Mouse (Mus musculus) forebrain, embryonic 12.5 days (tissue): ENCODE measurements around the gene Tesk2. TPM values are rescaled to one million over a fixed set of nuclear protein-coding genes. Genes with fewer than 3 reads are reported as not detected.

ENCODE experiments used
- ATAC-seq: fragments of 200-750 bp; cut with Nextera tagmentation; 2 replicates; pipeline ENCODE4 v1.8.0; 2017; ENCODE audit warnings: moderate TSS enrichment; ENCODE audit not compliant: low FRiP score
- H3K27ac ChIP-seq: fragments of 300-500 bp; sonication (generic); 2 replicates; pipeline ENCODE4 v1.5.1; 2016; ENCODE audit warnings: mild to moderate bottlenecking
- H3K27me3 ChIP-seq: fragments of 300-500 bp; sonication (generic); 2 replicates; pipeline ENCODE4 v1.6.1; 2016; ENCODE audit warnings: mild to moderate bottlenecking
- H3K36me3 ChIP-seq: fragments of 300-500 bp; sonication (generic); replicated peaks from 2 replicates; pipeline ENCODE4 v1.6.1; 2016; ENCODE audit warnings: mild to moderate bottlenecking
- H3K4me1 ChIP-seq: fragments of 300-500 bp; sonication (generic); 2 replicates; pipeline ENCODE4 v1.6.1; 2016
- H3K4me2 ChIP-seq: fragments of 300-500 bp; sonication (generic); 2 replicates; pipeline ENCODE4 v1.6.1; 2016; ENCODE audit warnings: mild to moderate bottlenecking, moderate library complexity
- H3K4me3 ChIP-seq: fragments of 300-500 bp; sonication (generic); replicated peaks from 2 replicates; pipeline ENCODE4 v1.5.1; 2016; ENCODE audit warnings: mild to moderate bottlenecking
- H3K9ac ChIP-seq: fragments of 300-500 bp; sonication (generic); 2 replicates; pipeline ENCODE4 v1.6.1; 2016; ENCODE audit warnings: mild to moderate bottlenecking
- H3K9me3 ChIP-seq: fragments of 300-500 bp; sonication (generic); 2 replicates; pipeline ENCODE4 v1.6.1; 2016
- WGBS: fragments of 180-500 bp; shearing (Covaris S2); methylation state at CpG from one replicate; pipeline ENCODE4 v1.1.7; 2016; 5-methylcytosine and 5-hydroxymethylcytosine counted together
- polyA plus RNA-seq: library from polyadenylated mRNA; unstranded; fragments of >200 nt; fragmentation: Nextera tagmentation; extraction: Ambion mirVana; gene quantifications from 2 replicates; pipeline ENCODE4 v1.2.1, GENCODE M21; 2016

The Tesk2 gene
- polyA plus RNA-seq, 1 experiment from 2014 or later: 6.5 TPM

- peak; percentile 99 for ATAC-seq
- Histone ChIP-seq H3K27me3 (no peaks in the 10 kb centered on the region), H3K4me2 (peak within 1 kb of the TSS; percentile 66), H3K9me3 (no peaks in the 10 kb centered on the region), H3K27ac (peak within 1 kb of the TSS; percentile 88), H3K4me1 (peaks cover 18% of the 10 kb centered on the region), H3K36me3 (peaks cover 30% of the 10 kb centered on the region), H3K9ac (peak within 1 kb of the TSS; percentile 69), H3K4me3 (peak within 1 kb of the TSS; percentile 75)
- WGBS: under 1% methylated on average over 58 of the region's 58 CpGs
Measured at GRCm38 (mm10) chr4:116807197-116808129, 86.7 kb downstream of the Tesk2 start, which contains the start of the genes Toe1 and Mutyh. Gene Toe1 (minus strand): TSS chr4:116807640. Gene Mutyh (plus strand): TSS chr4:116807723.

- no peak for ATAC-seq
- Histone ChIP-seq H3K27ac (no peak overlapping the region), H3K27me3 (no peaks in the 10 kb centered on the region), H3K36me3 (peaks cover 8% of the 10 kb centered on the region; the same call in 1 of the 2 replicates), H3K4me1 (peaks cover 13% of the 10 kb centered on the region), H3K9ac (no peak overlapping the region), H3K4me3 (no peak overlapping the region), H3K9me3 (no peaks in the 10 kb centered on the region), H3K4me2 (no peak overlapping the region)
- WGBS: 90% methylated on average over 3 of the region's 3 CpGs
Measured at GRCm38 (mm10) chr4:116811012-116811411, 90.3 kb downstream of the Tesk2 start.

- WGBS: 95% methylated on average over 5 of the region's 5 CpGs
- Histone ChIP-seq H3K27ac (no peak overlapping the region), H3K9me3 (no peaks in the 10 kb centered on the region), H3K4me1 (peaks cover 1% of the 10 kb centered on the region; the same call in 1 of the 2 replicates), H3K4me2 (no peak overlapping the region), H3K36me3 (peaks cover 27% of the 10 kb centered on the region), H3K4me3 (no peak overlapping the region), H3K9ac (no peak overlapping the region), H3K27me3 (peaks cover 14% of the 10 kb centered on the region)
- no peak for ATAC-seq
Measured at GRCm38 (mm10) chr4:116815276-116815675, 94.5 kb downstream of the Tesk2 start.

GRCm38 (mm10) chr4:116817486-116817885 is 96.7 kb downstream of the Tesk2 start:
- no peak overlapping the region for H3K4me2 ChIP-seq
- peaks cover 27% of the 10 kb centered on the region for H3K36me3 ChIP-seq
- peaks cover 14% of the 10 kb centered on the region for H3K4me1 ChIP-seq
- no peak overlapping the region for H3K27ac ChIP-seq
- peaks cover 29% of the 10 kb centered on the region for H3K27me3 ChIP-seq
- H3K9ac ChIP-seq: no peak overlapping the region; the same call in 1 of the 2 replicates
- WGBS: 96% methylated on average over 6 of the region's 6 CpGs
- no peaks in the 10 kb centered on the region for H3K9me3 ChIP-seq
- no peak for ATAC-seq
- no peak overlapping the region for H3K4me3 ChIP-seq

GRCm38 (mm10) chr4:116819968-116820901 is 99.5 kb downstream of the Tesk2 start:
- WGBS: 22% methylated on average over 32 of the region's 32 CpGs
- Histone ChIP-seq H3K27me3 (peaks cover 38% of the 10 kb centered on the region), H3K27ac (no peak overlapping the region), H3K4me1 (peaks cover 28% of the 10 kb centered on the region), H3K9ac (peak overlapping the region; percentile 61), H3K4me2 (peak overlapping the region; percentile 94), H3K4me3 (peak overlapping the region; percentile 47), H3K9me3 (no peaks in the 10 kb centered on the region), H3K36me3 (peaks cover 26% of the 10 kb centered on the region)
- no peak; the same call in 1 of the 2 replicates for ATAC-seq

- peak overlapping the region; percentile 47 for H3K4me3 ChIP-seq
- H3K27me3 ChIP-seq: peaks cover 38% of the 10 kb centered on the region
- H3K9me3 ChIP-seq: no peaks in the 10 kb centered on the region
- peak; percentile 70 for ATAC-seq
- peak overlapping the region; percentile 94 for H3K4me2 ChIP-seq
- H3K9ac ChIP-seq: peak overlapping the region; percentile 61
- no peak overlapping the region for H3K27ac ChIP-seq
- WGBS: under 1% methylated on average over 51 of the region's 51 CpGs
- H3K4me1 ChIP-seq: peaks cover 31% of the 10 kb centered on the region
- H3K36me3 ChIP-seq: peaks cover 20% of the 10 kb centered on the region
Measured at GRCm38 (mm10) chr4:116820902-116821693, 100.3 kb downstream of the Tesk2 start.

- Histone ChIP-seq H3K4me1 (peaks cover 31% of the 10 kb centered on the region), H3K4me3 (peak within 1 kb of the TSS; percentile 47), H3K4me2 (peak within 1 kb of the TSS; percentile 94), H3K9me3 (no peaks in the 10 kb centered on the region), H3K9ac (peak within 1 kb of the TSS; percentile 61), H3K27ac (no peak within 1 kb of the TSS), H3K36me3 (peaks cover 14% of the 10 kb centered on the region), H3K27me3 (peaks cover 38% of the 10 kb centered on the region)
- WGBS: 12% methylated on average over 9 of the region's 9 CpGs
- ATAC-seq: peak; percentile 28; the same call in 1 of the 2 replicates
Measured at GRCm38 (mm10) chr4:116821694-116822016, 100.9 kb downstream of the Tesk2 start, which contains the start of gene Hpdl. Gene Hpdl (minus strand): TSS chr4:116821707.

- Histone ChIP-seq H3K4me1 (peaks cover 33% of the 10 kb centered on the region), H3K36me3 (no peaks in the 10 kb centered on the region), H3K9me3 (no peaks in the 10 kb centered on the region), H3K27me3 (peaks cover 33% of the 10 kb centered on the region), H3K27ac (peak overlapping the region; percentile 65), H3K4me2 (peak overlapping the region; percentile 74), H3K4me3 (peak overlapping the region; percentile 59), H3K9ac (peak overlapping the region; percentile 73)
- 0 out of 2 replicates have a peak, but pooled peaks have one; percentile 24 for ATAC-seq
- 2% methylated on average over 29 of the region's 29 CpGs for WGBS
Measured at GRCm38 (mm10) chr4:116824541-116825004, 103.8 kb downstream of the Tesk2 start.

GRCm38 (mm10) chr4:116827819-116828218 is 107.1 kb downstream of the Tesk2 start:
- H3K4me3 ChIP-seq: no peak overlapping the region
- no peak overlapping the region for H3K27ac ChIP-seq
- no peak overlapping the region for H3K4me2 ChIP-seq
- peaks cover 11% of the 10 kb centered on the region; the same call in 1 of the 2 replicates for H3K27me3 ChIP-seq
- 2% methylated on average over 4 of the region's 4 CpGs for WGBS
- ATAC-seq: peak; percentile 39
- H3K4me1 ChIP-seq: peaks cover 31% of the 10 kb centered on the region
- no peaks in the 10 kb centered on the region for H3K36me3 ChIP-seq
- H3K9me3 ChIP-seq: no peaks in the 10 kb centered on the region
- H3K9ac ChIP-seq: no peak overlapping the region

GRCm38 (mm10) chr4:116829364-116830069 is 108.8 kb downstream of the Tesk2 start:
- Histone ChIP-seq H3K4me1 (peaks cover 25% of the 10 kb centered on the region), H3K27me3 (peaks cover 3% of the 10 kb centered on the region; the same call in 1 of the 2 replicates), H3K27ac (peak overlapping the region; percentile 79), H3K4me3 (no peak overlapping the region), H3K9me3 (no peaks in the 10 kb centered on the region), H3K9ac (no peak overlapping the region), H3K4me2 (0 out of 2 replicates have a peak overlapping the region, but pooled peaks have one; percentile 1), H3K36me3 (no peaks in the 10 kb centered on the region)
- WGBS: 27% methylated on average over 6 of the region's 6 CpGs
- ATAC-seq: peak; percentile 60

GRCm38 (mm10) chr4:116830070-116830368 is 109.3 kb downstream of the Tesk2 start:
- peak; percentile 77 for ATAC-seq
- Histone ChIP-seq H3K9ac (no peak overlapping the region), H3K27me3 (peaks cover 3% of the 10 kb centered on the region; the same call in 1 of the 2 replicates), H3K27ac (peak overlapping the region; percentile 79), H3K36me3 (no peaks in the 10 kb centered on the region), H3K4me2 (0 out of 2 replicates have a peak overlapping the region, but pooled peaks have one; percentile 1), H3K9me3 (no peaks in the 10 kb centered on the region), H3K4me3 (no peak overlapping the region), H3K4me1 (peaks cover 20% of the 10 kb centered on the region)
- WGBS: 7% methylated on average over 6 of the region's 6 CpGs
